Mouse (Mus musculus) CH12.LX (cell line): Measurements from ENCODE around the gene Eea1. TPM values are rescaled to one million over a fixed set of nuclear protein-coding genes. Genes with fewer than 3 reads are reported as not detected.

ENCODE experiments used
- DNase-seq: peaks from one replicate; pipeline ENCODE4 v3.0.0-alpha.2; 2013; ENCODE audit errors: extremely low read depth
- H3K27ac ChIP-seq: 2 replicates; pipeline ENCODE4 v1.5.1; 2012; ENCODE audit warnings: low read depth, mild to moderate bottlenecking, control low read depth, moderate library complexity; ENCODE audit not compliant: insufficient read depth
- H3K27me3 ChIP-seq: replicated peaks from 2 replicates; pipeline ENCODE3; 2012; ENCODE audit warnings: inconsistent platforms
- H3K36me3 ChIP-seq, 2 experiments: replicated peaks in 1 of 2; 2 replicates each; pipeline versions ENCODE3 to v1.6.1; 2012; ENCODE audit warnings: inconsistent platforms in 1 of 2, low read length in 1 of 2, mild to moderate bottlenecking in 1 of 2, mixed read lengths in 1 of 2, moderate library complexity in 1 of 2; ENCODE audit not compliant: control insufficient read depth in 1 of 2, insufficient read depth in 1 of 2
- H3K4me1 ChIP-seq, 2 experiments: 2 replicates each; pipeline ENCODE4 v1.6.1; 2012; ENCODE audit warnings: inconsistent platforms in 1 of 2, moderate library complexity in 1 of 2; ENCODE audit not compliant: insufficient read depth in 2 of 2, control insufficient read depth in 1 of 2
- H3K4me2 ChIP-seq: 2 replicates; pipeline ENCODE4 v1.6.1; 2012; ENCODE audit warnings: low read depth, mild to moderate bottlenecking, control low read depth; ENCODE audit not compliant: poor library complexity, insufficient read depth, severe bottlenecking
- H3K4me3 ChIP-seq, 3 experiments: fragments of 150-350 bp in 1 of 3; sonication (generic) in 1 of 3; replicated peaks in 1 of 3; 2 replicates each; pipeline versions ENCODE3 to v1.5.1; 2011 to 2012; ENCODE audit warnings: low read depth in 2 of 3, low read length in 2 of 3, mild to moderate bottlenecking in 2 of 3, moderate library complexity in 2 of 3, control low read depth in 1 of 3, improper control_type of control experiment in 1 of 3, inconsistent platforms in 1 of 3, mixed read lengths in 1 of 3; ENCODE audit not compliant: poor library complexity in 1 of 3
- H3K79me2 ChIP-seq: replicated peaks from 2 replicates; pipeline ENCODE4 v1.6.1; 2012; ENCODE audit warnings: mild to moderate bottlenecking, moderate library complexity; ENCODE audit not compliant: control insufficient read depth, poor library complexity, insufficient read depth, severe bottlenecking; ENCODE audit errors: extremely low read depth
- H3K9ac ChIP-seq: 2 replicates; pipeline ENCODE4 v1.6.1; 2012; ENCODE audit warnings: low read depth, mild to moderate bottlenecking, control low read depth, moderate library complexity; ENCODE audit not compliant: insufficient read depth
- H3K9me3 ChIP-seq: replicated peaks from 2 replicates; pipeline ENCODE3; 2012; ENCODE audit warnings: low read length, inconsistent platforms, mixed read lengths
- BHLHE40 ChIP-seq: IDR thresholded peaks from 2 replicates; pipeline ENCODE4 v1.6.1; 2011; ENCODE audit warnings: mild to moderate bottlenecking, low read depth, low read length, improper control_type of control experiment
- CHD1 ChIP-seq: IDR thresholded peaks from 2 replicates; pipeline ENCODE4 v1.6.1; 2012; ENCODE audit warnings: low read depth, low read length, improper control_type of control experiment, inconsistent platforms
- CHD2 ChIP-seq: IDR thresholded peaks from 2 replicates; pipeline ENCODE4 v1.6.1; 2011; ENCODE audit warnings: low read length, improper control_type of control experiment
- CTCF ChIP-seq, 2 experiments: IDR thresholded peaks in 1 of 2; conservative IDR thresholded peaks in 1 of 2; 2 replicates each; pipeline ENCODE4 v1.5.1; 2011 to 2012; ENCODE audit warnings: low read depth in 2 of 2, low read length in 2 of 2, improper control_type of control experiment in 1 of 2, inconsistent platforms in 1 of 2, mild to moderate bottlenecking in 1 of 2, moderate library complexity in 1 of 2
- E2F4 ChIP-seq: IDR thresholded peaks from 2 replicates; pipeline ENCODE4 v1.6.1; 2011; ENCODE audit warnings: low read depth, low read length, improper control_type of control experiment; ENCODE audit not compliant: insufficient replicate concordance
- ELF1 ChIP-seq: IDR thresholded peaks from 2 replicates; pipeline ENCODE4 v1.6.1; 2014; ENCODE audit warnings: low read depth, mild to moderate bottlenecking, inconsistent platforms, low read length, improper control_type of control experiment
- EP300 ChIP-seq: IDR thresholded peaks from 2 replicates; pipeline ENCODE4 v1.6.1; 2011; ENCODE audit warnings: low read length, improper control_type of control experiment
- ETS1 ChIP-seq: conservative IDR thresholded peaks from 2 replicates; pipeline ENCODE4 v1.6.1; 2012; ENCODE audit warnings: low read depth, mild to moderate bottlenecking, inconsistent platforms, low read length, improper control_type of control experiment, moderate library complexity
- IRF4 ChIP-seq: IDR thresholded peaks from 2 replicates; pipeline ENCODE4 v1.6.1; 2014; ENCODE audit warnings: low read depth, mild to moderate bottlenecking, inconsistent platforms, low read length, improper control_type of control experiment
- JUN ChIP-seq: IDR thresholded peaks from 2 replicates; pipeline ENCODE4 v1.6.1; 2011; ENCODE audit warnings: low read depth, mild to moderate bottlenecking, low read length, improper control_type of control experiment, moderate library complexity; ENCODE audit not compliant: insufficient read depth
- JUND ChIP-seq: conservative IDR thresholded peaks from 2 replicates; pipeline ENCODE4 v1.6.1; 2011; ENCODE audit warnings: low read depth, low read length, improper control_type of control experiment
- KAT2A ChIP-seq: IDR thresholded peaks from 2 replicates; pipeline ENCODE4 v1.6.1; 2012; ENCODE audit warnings: low read length, improper control_type of control experiment, inconsistent platforms; ENCODE audit not compliant: insufficient replicate concordance
- MAFK ChIP-seq: IDR thresholded peaks from 2 replicates; pipeline ENCODE4 v1.6.1; 2011; ENCODE audit warnings: low read length, improper control_type of control experiment; ENCODE audit not compliant: insufficient replicate concordance
- MAZ ChIP-seq: IDR thresholded peaks from 2 replicates; pipeline ENCODE4 v1.6.1; 2012; ENCODE audit warnings: low read depth, mild to moderate bottlenecking, inconsistent platforms, low read length, improper control_type of control experiment, moderate library complexity
- PAX5 ChIP-seq: IDR thresholded peaks from 2 replicates; pipeline ENCODE4 v1.6.1; 2012; ENCODE audit warnings: low read length, inconsistent platforms, mixed read lengths
- POLR2AphosphoS2 ChIP-seq: IDR thresholded peaks from 2 replicates; pipeline ENCODE4 v1.6.1; 2011; ENCODE audit warnings: low read depth, low read length, improper control_type of control experiment
- SIN3A ChIP-seq: IDR thresholded peaks from 2 replicates; pipeline ENCODE4 v1.6.1; 2012; ENCODE audit warnings: low read length, improper control_type of control experiment, inconsistent platforms
- SMC3 ChIP-seq: IDR thresholded peaks from 2 replicates; pipeline ENCODE4 v1.6.1; 2011; ENCODE audit warnings: low read depth, low read length, improper control_type of control experiment
- TBP ChIP-seq: conservative IDR thresholded peaks from 2 replicates; pipeline ENCODE4 v1.6.1; 2011; ENCODE audit warnings: low read depth, low read length, improper control_type of control experiment
- TCF12 ChIP-seq: IDR thresholded peaks from 2 replicates; pipeline ENCODE4 v1.6.1; 2014; ENCODE audit warnings: low read depth, mild to moderate bottlenecking, inconsistent platforms, low read length, improper control_type of control experiment
- USF1 ChIP-seq: IDR thresholded peaks from 2 replicates; pipeline ENCODE4 v1.6.1; 2014; ENCODE audit warnings: low read depth, mild to moderate bottlenecking, inconsistent platforms, low read length, improper control_type of control experiment
- USF2 ChIP-seq: conservative IDR thresholded peaks from 2 replicates; pipeline ENCODE4 v1.6.1; 2011; ENCODE audit warnings: low read depth, low read length, improper control_type of control experiment
- ZNF384 ChIP-seq: IDR thresholded peaks from 2 replicates; pipeline ENCODE4 v1.6.1; 2012; ENCODE audit warnings: low read depth, low read length, improper control_type of control experiment, inconsistent platforms
- dilution Hi-C: fragments of 300-500 bp; cut with MboI; formaldehyde crosslinking; loops from 2 replicates; pipeline ENCODE4 v1.14.3; 2020; ENCODE audit warnings: low sequenced_read_pairs; ENCODE audit not compliant: extremely low pct_unique_long_range_greater_than_20kb, extremely low pct_ligation_motif_present
- in situ Hi-C: fragments of 300-500 bp; cut with MboI; formaldehyde crosslinking; loops from 3 replicates; pipeline ENCODE4 v1.14.3; 2019; ENCODE audit warnings: low sequenced_read_pairs, low pct_ligation_motif_present, low pct_unique_long_range_greater_than_20kb, mixed read lengths
- polyA plus RNA-seq: library from polyadenylated mRNA; unstranded; fragments of >175 nt; gene quantifications from 2 replicates; pipeline ENCODE4 v1.2.1, GENCODE M21; 2012; ENCODE audit warnings: low read depth; ENCODE audit not compliant: insufficient read length
- total RNA-seq, 2 experiments: library from RNA; depleted of rRNA; stranded (reverse); fragments of 300-350 nt in 1 of 2; fragments of >200 nt in 1 of 2; gene quantifications; 2 replicates each; pipeline ENCODE4 v1.2.3; 2012 to 2014

Eea1 gene
- total and polyA plus RNA-seq, 3 experiments, result 13.3 to 15.7 (median 13.3) TPM

DNA sequence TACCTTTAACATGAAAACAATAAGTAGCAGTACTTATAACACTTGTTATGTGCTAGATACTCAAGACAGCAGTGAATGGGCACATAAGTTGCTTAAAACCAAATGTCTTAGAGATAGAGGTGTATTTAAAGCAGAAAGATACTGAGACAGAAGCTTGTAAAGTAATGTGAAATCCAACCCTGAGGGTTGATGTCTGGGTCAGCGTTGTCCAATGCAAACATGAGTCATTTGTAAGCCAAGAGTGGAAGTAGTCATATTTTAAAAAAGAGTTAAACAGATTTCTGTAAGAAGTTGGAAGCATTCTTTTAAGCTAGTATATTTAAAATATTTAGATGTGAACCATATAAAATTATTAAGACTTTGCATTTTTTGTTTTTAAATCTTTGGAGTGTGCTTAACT is 4.6 kb downstream of the Eea1 start:
- dilution Hi-C loops, result no loop called here
- no peaks in the 10 kb centered on the region for H3K27me3 ChIP-seq
- in situ Hi-C loops, result no loop called here
- DNase-seq, result no peak
- H3K9ac ChIP-seq, result no peak overlapping the region
- H3K36me3 ChIP-seq, result peaks cover 7 to 39% of the 10 kb centered on the region in 2 experiments
- H3K4me2 ChIP-seq, result no peak overlapping the region
- peaks cover 0 to 19% of the 10 kb centered on the region in 2 experiments; a peak in 1 of 4 replicates for H3K4me1 ChIP-seq
- H3K9me3 ChIP-seq, result peaks cover 10% of the 10 kb centered on the region
- no peak overlapping the region for H3K4me3 ChIP-seq
- no peak for TF ChIP-seq CHD2
- TF ChIP-seq SIN3A, result no peak
- no peak for TF ChIP-seq ELF1
- no peak for TF ChIP-seq CHD1
- TF ChIP-seq CTCF (conservative IDR thresholded peaks at IDR 0.05 in 1 of 2, IDR thresholded peaks at IDR 0.05 in 1 of 2; ENCODE audit: low read depth in 2 of 2, low read length in 2 of 2), result no peak
- no peak for TF ChIP-seq ETS1
- TF ChIP-seq JUND, result no peak
- no peak for TF ChIP-seq SMC3
- TF ChIP-seq EP300, result no peak
- no peak for TF ChIP-seq MAFK
- no peak overlapping the region for H3K27ac ChIP-seq
- H3K79me2 ChIP-seq, result peaks cover 42% of the 10 kb centered on the region

DNA sequence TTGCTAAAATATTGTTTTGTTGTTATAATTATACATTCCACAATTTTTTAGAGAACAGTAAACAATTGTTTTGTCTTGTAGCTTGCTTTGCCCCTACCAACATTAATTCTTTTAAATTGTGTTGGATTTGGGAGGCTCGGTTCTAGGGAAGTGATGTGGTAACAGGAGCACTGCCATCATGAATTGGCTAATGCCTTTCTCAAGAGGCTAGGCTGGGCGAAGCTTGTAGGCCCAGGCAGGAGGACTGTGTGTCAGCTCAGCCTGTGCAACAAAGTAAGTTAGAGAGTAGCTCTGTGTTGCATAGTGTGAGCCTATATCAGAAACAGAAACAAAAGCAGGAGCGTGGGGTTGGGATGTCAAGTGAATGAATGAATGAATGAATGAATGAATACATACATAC is 9.0 kb downstream of the Eea1 start:
- in situ Hi-C loops, result no loop called here

GRCm38 (mm10) chr10:95950194-95950593 is 9.7 kb downstream of the Eea1 start:
- TF ChIP-seq MAZ (no peak), JUN (no peak), MAFK (no peak), SMC3 (no peak), PAX5 (no peak), IRF4 (no peak), KAT2A (no peak), BHLHE40 (no peak), USF1 (no peak), USF2 (no peak), POLR2AphosphoS2 (no peak), JUND (no peak), E2F4 (no peak)
- Histone ChIP-seq H3K9ac (no peak overlapping the region), H3K4me3 (no peak overlapping the region), H3K27ac (no peak overlapping the region), H3K9me3 (peaks cover 4% of the 10 kb centered on the region), H3K36me3 (peaks cover 6 to 33% of the 10 kb centered on the region in 2 experiments), H3K4me1 (peaks cover 0 to 19% of the 10 kb centered on the region in 2 experiments; a peak in 2 of 4 replicates), H3K4me2 (no peak overlapping the region), H3K79me2 (peaks cover 26% of the 10 kb centered on the region), H3K27me3 (no peaks in the 10 kb centered on the region)
- no peak for DNase-seq
- in situ Hi-C loops, result no loop called here
- dilution Hi-C loops, result no loop called here

More for the DNA sequence above, 9.0 kb downstream of the Eea1 start:
- DNase-seq, result no peak
- Histone ChIP-seq H3K36me3 (peaks cover 6 to 40% of the 10 kb centered on the region in 2 experiments), H3K79me2 (peaks cover 28% of the 10 kb centered on the region), H3K4me1 (peaks cover 0 to 18% of the 10 kb centered on the region in 2 experiments; a peak in 2 of 4 replicates), H3K4me2 (no peak overlapping the region), H3K9me3 (peaks cover 6% of the 10 kb centered on the region), H3K27ac (no peak overlapping the region), H3K27me3 (no peaks in the 10 kb centered on the region), H3K4me3 (no peak overlapping the region), H3K9ac (no peak overlapping the region)
- dilution Hi-C loops, result no loop called here
- TF ChIP-seq CTCF (conservative IDR thresholded peaks at IDR 0.05 in 1 of 2, IDR thresholded peaks at IDR 0.05 in 1 of 2; ENCODE audit: low read depth in 2 of 2, low read length in 2 of 2) (no peak), TCF12 (no peak), ELF1 (no peak), CHD1 (no peak), POLR2AphosphoS2 (no peak), MAFK (no peak), ZNF384 (no peak), TBP (no peak), BHLHE40 (no peak)
